Mouse (Mus musculus): ENCODE results near the gene Fmod.

Gene Fmod

DNA sequence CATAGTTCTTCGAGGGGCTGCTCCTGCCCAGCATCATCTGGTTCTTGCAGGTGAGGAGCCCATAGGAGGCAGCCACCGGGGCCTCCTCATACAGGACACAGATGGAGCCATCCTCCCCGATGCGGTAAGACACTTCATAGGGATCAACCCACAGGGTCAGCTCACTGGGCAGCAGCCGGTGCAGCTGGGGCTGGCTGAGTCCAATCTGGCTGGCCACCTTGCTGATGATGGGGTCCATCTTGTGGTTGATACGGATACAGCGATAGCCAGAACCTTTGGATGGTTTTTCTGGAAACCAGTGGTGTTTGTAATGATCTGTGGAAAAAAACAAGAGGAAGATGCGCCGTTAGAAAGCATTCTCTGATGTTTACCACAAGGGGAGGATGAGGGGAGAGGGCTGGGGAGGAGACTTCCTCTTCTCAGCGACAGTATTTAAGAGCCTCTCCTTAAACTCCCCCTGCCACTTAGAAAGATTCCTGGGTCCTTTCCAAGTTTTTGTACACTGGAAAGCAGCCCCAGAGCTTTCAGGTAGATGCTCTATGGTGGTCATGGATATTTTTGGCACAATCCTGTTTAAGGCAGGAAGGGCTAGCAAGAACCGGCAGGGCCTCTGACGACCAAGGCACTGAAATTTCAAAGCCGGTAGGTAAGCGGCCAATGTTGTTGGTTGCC, 40.5 kb downstream of the Fmod start:
- DNase-seq = peak; percentile 51 to 55

- DNase-seq = peak in 1 of 2 experiments; percentile 37
Observed at GRCm38 (mm10) chr1:134078061-134078795, 41.2 kb downstream of the Fmod start.

GRCm38 (mm10) chr1:134078802-134079476, 41.9 kb downstream of the Fmod start, which contains the start of gene Btg2:
Gene Btg2, minus strand, starts transcription at chr1:134079120.
- DNase-seq = peak; percentile 98

- peak; percentile 82 to 85 for DNase-seq
Observed at GRCm38 (mm10) chr1:134079477-134080163, 42.6 kb downstream of the Fmod start.

- no peak for DNase-seq
Observed at GRCm38 (mm10) chr1:134080406-134080805, 43.4 kb downstream of the Fmod start.

GRCm38 (mm10) chr1:134080881-134081450, 43.9 kb downstream of the Fmod start:
- DNase-seq = peak; percentile 49 to 75

DNA sequence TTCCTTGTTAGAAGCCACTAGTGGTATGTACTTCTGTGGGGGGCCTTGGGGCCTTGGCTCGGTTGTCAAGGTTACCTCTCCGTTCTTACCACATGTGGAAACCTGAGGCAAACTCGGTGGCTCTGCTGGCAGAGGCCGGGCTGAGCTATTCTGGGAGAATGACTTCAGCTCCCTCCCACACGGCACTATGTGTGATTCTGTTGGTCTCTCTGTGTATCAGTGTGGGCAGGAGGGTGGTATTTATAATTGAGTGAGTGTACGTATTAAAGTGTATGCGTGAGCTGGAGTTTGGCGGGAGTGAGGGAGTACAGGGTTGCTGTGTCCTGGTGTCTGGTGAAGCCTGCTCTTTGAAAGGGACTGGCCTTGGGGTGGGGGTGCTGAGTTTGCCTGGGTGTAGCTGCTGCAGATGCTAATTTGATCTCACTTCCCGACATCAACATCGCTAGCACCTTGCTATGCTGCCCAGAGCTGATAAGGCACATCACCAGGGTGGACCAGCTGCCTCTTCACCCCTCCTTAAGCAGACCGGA, 46.0 kb downstream of the Fmod start:
- no peak for DNase-seq

- no peak for DNase-seq
Observed at GRCm38 (mm10) chr1:134083676-134084075, 46.6 kb downstream of the Fmod start.

- no peak for DNase-seq
Observed at GRCm38 (mm10) chr1:134084128-134084527, 47.1 kb downstream of the Fmod start.

DNA sequence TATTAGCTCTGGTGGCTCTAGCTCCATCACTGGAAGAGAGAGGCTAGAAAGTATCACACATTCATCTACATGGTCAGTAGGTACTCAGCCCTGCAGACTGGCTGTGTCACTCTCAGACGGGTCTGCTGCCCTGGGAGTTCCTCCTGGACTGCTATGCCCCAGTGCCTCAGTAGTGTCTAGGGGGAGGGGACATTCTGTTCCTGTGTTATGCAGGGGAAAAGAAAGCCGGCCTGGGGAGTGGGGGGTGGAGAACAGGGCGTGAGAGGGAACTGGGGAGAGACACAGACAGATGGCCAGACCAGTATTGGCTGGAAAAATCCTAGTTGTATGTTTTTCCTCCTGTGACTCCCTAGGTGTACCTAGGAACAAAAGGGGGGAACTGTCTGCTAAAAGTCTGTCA, 49.0 kb downstream of the Fmod start:
- DNase-seq = no peak

GRCm38 (mm10) chr1:134086811-134087398, 49.9 kb downstream of the Fmod start:
- DNase-seq = peak; percentile 61 to 65

DNA sequence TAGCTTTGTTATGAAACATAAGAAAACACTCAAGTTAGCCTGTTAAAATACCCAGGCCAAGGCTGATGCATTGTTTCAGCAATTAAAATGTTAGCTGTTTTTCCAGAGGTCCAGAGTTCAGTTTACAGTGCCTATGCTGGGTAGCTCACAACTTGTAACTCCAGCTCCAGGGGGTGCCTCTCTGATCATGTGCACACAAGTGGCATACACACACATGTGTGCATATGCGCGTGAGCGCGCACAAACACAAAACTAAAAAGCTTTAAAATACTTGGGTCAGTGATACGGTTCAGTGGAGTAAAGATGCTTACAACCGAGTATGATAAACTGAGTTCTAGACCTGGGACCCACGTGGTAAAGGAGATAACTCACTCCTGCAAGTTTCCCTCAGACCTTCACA, 52.0 kb downstream of the Fmod start:
- no peak for DNase-seq

DNA sequence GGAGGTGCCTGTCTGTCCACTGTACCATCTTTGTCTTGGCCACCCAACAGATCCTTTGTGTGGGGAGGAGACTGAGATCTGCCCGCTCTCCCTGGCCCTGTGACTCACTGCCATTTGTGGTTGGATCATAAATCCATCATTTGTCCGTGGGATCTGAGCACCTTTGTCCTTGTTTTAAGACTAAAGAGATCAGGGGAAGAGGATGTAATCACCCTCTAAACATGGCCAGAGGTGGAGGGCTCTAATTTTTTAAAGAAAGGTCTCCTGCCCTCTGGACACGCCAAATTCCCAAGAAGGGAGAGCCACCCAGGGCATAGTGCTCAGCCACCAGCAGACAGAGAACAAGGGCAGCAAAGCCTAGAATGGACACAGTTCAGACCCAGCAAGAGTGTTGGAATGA, 54.8 kb downstream of the Fmod start:
- DNase-seq = no peak

DNA sequence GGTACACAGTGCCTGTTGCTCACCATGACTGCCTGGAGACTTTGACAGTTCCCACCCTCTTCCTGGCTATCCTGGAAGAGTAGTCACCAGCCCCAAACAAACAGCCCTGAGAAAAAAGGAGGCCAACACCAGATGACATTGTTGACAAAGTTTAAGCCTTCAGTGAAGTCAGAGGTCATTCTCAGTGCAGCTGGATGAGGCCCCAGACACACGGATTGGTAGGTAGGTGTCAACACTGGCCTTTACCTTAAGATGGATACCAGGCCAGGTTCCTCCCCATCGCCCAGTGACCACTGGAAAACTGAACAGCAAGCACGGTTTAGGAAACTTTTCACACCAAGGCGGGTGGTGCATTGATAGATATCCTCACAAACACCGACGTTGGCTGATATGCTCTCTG, 55.3 kb downstream of the Fmod start:
- no peak for DNase-seq

DNA sequence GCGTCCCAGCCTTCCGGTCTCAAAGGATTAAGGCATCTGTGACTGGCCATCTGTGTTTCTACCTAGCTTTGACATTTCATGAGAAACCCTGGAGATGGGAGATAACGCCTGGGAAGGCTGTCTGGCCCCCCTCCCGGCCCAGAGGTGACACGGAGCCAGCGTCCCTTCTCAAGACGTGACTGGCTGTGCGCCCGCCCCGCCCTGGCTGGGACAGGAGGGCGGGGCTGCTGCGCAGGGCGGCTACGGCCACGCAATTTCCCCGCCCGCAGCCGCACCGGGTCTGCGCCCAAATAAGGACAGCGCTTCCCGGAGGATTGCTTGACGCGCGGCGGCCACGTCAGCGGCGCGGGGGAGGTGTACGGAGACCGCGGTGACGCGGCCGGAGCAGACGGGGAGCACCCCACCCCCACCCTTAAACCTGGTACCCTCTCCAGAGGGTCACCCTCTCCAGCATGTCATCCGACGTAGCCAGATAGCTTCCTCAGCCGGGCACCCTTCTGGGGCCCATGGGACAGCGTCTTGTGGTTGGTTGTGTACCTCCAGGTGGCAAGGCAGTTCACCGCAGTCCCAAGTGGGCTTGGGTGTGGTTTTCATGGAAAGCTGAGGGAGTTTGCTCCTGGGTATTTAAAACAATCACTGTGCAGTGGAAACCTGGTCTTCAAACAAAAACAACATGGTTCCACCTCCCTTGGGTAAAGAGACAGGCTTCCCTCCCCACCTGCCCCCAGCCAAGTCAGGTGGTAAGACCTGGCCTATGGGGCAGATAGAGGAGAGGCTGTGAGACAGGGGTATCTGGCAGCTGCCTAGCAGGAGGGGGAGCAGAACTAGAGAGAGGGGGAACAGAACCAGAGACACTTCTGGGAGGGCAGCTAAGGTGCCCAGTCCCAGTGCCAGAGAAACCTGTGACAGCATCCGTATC, 56.1 kb downstream of the Fmod start:
- peak; percentile 94 to 96 for DNase-seq

GRCm38 (mm10) chr1:134093771-134094526, 56.9 kb downstream of the Fmod start:
- DNase-seq = no peak

GRCm38 (mm10) chr1:134095033-134095612, 58.1 kb downstream of the Fmod start:
- no peak for DNase-seq

DNA sequence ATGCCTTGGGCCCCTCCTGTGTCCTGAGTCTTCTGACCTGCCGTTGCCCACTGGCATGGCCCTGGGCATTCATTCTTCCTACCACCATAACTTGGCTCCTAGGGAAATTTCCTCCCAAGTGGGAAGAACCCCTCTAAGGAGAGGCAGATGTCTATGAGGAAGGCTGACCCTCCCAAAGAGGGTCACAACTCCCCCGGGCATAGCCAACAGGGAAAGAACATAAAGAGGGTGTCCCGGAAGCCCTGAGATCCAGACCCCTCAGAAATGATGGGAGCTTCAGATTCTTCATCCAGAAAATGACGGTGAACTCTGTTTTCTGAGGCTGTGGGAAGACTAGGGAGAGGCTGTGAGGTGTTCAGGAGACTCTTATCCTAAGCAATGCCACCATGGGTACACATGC, 58.7 kb downstream of the Fmod start:
- DNase-seq = no peak

DNA sequence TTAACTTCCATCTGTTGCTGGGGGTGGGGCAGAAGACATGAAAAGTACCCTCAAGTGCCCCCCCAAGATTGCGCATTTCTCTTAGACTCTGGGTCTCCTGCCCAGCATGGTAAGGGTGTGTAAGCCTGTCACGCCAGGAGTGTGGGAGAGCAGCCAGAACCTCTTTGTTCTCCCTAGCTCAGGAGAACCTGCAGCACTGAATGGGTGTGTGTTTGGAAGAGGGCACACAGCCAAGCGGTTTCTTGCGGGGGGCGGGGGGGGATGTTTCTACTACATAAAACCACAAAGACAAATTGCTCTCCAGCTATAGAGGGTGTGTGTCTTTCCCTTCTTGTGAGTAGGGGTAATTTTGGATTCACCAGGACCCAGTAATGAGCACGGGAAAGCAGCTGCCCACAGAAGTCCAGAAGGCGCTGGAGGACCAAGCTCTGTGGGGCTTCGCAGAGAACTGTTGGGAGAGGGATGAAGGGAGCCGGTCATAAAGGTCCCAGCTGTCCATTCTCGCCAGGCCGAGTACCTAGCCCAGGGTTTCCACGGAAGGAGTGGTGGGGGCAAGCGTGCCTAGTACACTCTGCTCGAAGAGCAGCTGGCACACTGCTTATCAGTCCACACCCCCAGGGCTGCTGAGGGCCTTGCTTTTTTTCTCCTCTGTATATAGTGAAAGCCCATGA, 59.3 kb downstream of the Fmod start:
- DNase-seq = peak in 1 of 2 experiments; percentile 37
